Mouse (Mus musculus) cerebellum, adult 2 months (tissue): ENCODE measurements around the gene Hand2.

Experiments
- CTCF ChIP-seq: fragments of 200-500 bp; IDR thresholded peaks from 2 replicates; pipeline ENCODE4 v1.5.1; 2011; ENCODE audit warnings: low read depth, mild to moderate bottlenecking, control low read depth, low read length, moderate library complexity, borderline replicate concordance; ENCODE audit not compliant: insufficient read depth
- POLR2A ChIP-seq: fragments of 200-500 bp; IDR thresholded peaks from 2 replicates; pipeline ENCODE4 v1.6.1; 2011; ENCODE audit warnings: low read length, control low read depth, borderline replicate concordance; ENCODE audit not compliant: insufficient read depth

DNA sequence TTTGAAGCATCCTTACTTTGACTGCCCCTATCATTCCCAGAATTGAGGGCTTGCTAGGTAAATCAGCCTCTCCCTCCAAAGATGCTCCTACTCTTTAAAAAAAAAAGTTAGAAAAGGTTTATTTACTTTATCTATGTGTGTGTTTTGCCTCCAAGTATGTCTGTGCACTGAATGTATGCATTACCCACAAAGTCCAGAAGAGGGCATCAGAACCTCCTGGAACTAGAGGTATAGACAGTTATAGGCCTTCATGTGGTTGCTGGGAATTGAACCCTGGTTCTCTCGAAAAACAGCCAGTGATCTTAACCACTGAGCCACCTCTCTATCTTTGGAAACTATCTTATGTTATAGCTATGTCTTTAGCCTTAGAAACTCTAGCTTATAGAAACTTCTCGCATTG, 53.3 kb downstream of the Hand2 start:
- no peak for TF ChIP-seq POLR2A
- no peak for TF ChIP-seq CTCF
